Mouse (Mus musculus): ENCODE results near the gene Ift140.
"Not testable (repeated sequence)": the region's sequence is repeated elsewhere in the genome, so short reads cannot be mapped to it uniquely, and the experiment has no call there.

Gene Ift140

GRCm38 (mm10) chr17:25117263-25117662 lies 101.4 kb downstream of the Ift140 start:
- no peak for DNase-seq (ENCODE audit: low spot score)

GRCm38 (mm10) chr17:25120406-25120805 lies 104.5 kb downstream of the Ift140 start, which contains the start of gene Ptx4:
TSS of gene Ptx4 (plus strand) at chr17:25120760.
- DNase-seq (ENCODE audit: low spot score): no peak

- DNase-seq (ENCODE audit: low spot score): no peak
These were observed 108.1 kb downstream of the Ift140 start for GRCm38 (mm10) chr17:25123979-25124378.

GRCm38 (mm10) chr17:25125442-25126060 lies 109.7 kb downstream of the Ift140 start:
- not testable (repeated sequence) for DNase-seq (ENCODE audit: low spot score)

GRCm38 (mm10) chr17:25127079-25127478 lies 111.2 kb downstream of the Ift140 start:
- peak; percentile 67 for DNase-seq (ENCODE audit: low spot score)

- peak; percentile 42 for DNase-seq (ENCODE audit: low spot score)
These were observed 111.8 kb downstream of the Ift140 start for GRCm38 (mm10) chr17:25127681-25128080.

- no peak for DNase-seq (ENCODE audit: low spot score)
These were observed 114.2 kb downstream of the Ift140 start for GRCm38 (mm10) chr17:25130060-25130459.

- peak; percentile 84 for DNase-seq (ENCODE audit: low spot score)
These were observed 117.4 kb downstream of the Ift140 start, which contains the start of gene Clcn7 for GRCm38 (mm10) chr17:25133275-25133698. TSS of gene Clcn7 (plus strand) at chr17:25133391.

- no peak for DNase-seq (ENCODE audit: low spot score)
These were observed 119.7 kb downstream of the Ift140 start for GRCm38 (mm10) chr17:25135622-25136021.

- DNase-seq (ENCODE audit: low spot score): no peak
These were observed 122.9 kb downstream of the Ift140 start for GRCm38 (mm10) chr17:25138803-25139202.

- DNase-seq (ENCODE audit: low spot score): no peak
These were observed 124.1 kb downstream of the Ift140 start for GRCm38 (mm10) chr17:25139960-25140359.
